Mouse (Mus musculus) E14TG2a.4 (cell line): ENCODE measurements around the gene Meltf.
"Not testable (repeated sequence)": the region's sequence is repeated elsewhere in the genome, so short reads cannot be mapped to it uniquely, and the experiment has no call there.

ENCODE experiments used
- H3K27me3 ChIP-seq: 2 replicates; pipeline ENCODE4 v1.6.1; 2014; ENCODE audit warnings: low read length, control low read depth; ENCODE audit not compliant: insufficient read depth
- H3K36me3 ChIP-seq: 2 replicates; pipeline ENCODE4 v1.6.1; 2014; ENCODE audit warnings: low read length, control low read depth; ENCODE audit not compliant: insufficient read depth
- H3K4me1 ChIP-seq: replicated peaks from 2 replicates; pipeline ENCODE4 v1.6.1; 2014; ENCODE audit warnings: low read depth, low read length, control low read depth
- H3K4me3 ChIP-seq: replicated peaks from 2 replicates; pipeline ENCODE4 v1.5.1; 2014; ENCODE audit warnings: mild to moderate bottlenecking, low read length
- H3K9me3 ChIP-seq: 2 replicates; pipeline ENCODE4 v1.6.1; 2014; ENCODE audit warnings: low read length, control low read depth
- CTCF ChIP-seq: conservative IDR thresholded peaks from 2 replicates; pipeline ENCODE4 v1.5.1; 2014; ENCODE audit warnings: low read length
- NANOG ChIP-seq: IDR thresholded peaks from 2 replicates; pipeline ENCODE4 v1.6.1; 2014; ENCODE audit warnings: borderline replicate concordance, low read length, mixed read lengths
- POU5F1 ChIP-seq: IDR thresholded peaks from 2 replicates; pipeline ENCODE4 v1.6.1; 2014; ENCODE audit warnings: low read length, borderline replicate concordance

Gene Meltf

GRCm38 (mm10) chr16:31945372-31945771, 66.8 kb downstream of the Meltf start:
- peaks cover 33% of the 10 kb centered on the region for H3K36me3 ChIP-seq
- H3K4me3 ChIP-seq, result 0 out of 2 replicates have a peak overlapping the region, but pooled peaks have one; percentile 72
- H3K27me3 ChIP-seq, result no peaks in the 10 kb centered on the region
- TF ChIP-seq POU5F1, result no peak
- no peak for TF ChIP-seq CTCF
- no peak for TF ChIP-seq NANOG
- H3K4me1 ChIP-seq, result peaks cover 67% of the 10 kb centered on the region
- H3K9me3 ChIP-seq, result no peaks in the 10 kb centered on the region

GRCm38 (mm10) chr16:31945986-31946385, 67.4 kb downstream of the Meltf start:
- H3K4me1 ChIP-seq, result peaks cover 65% of the 10 kb centered on the region
- H3K27me3 ChIP-seq, H3K4me3 ChIP-seq, H3K9me3 ChIP-seq: not testable (repeated sequence)
- peaks cover 39% of the 10 kb centered on the region for H3K36me3 ChIP-seq

- peaks cover 61% of the 10 kb centered on the region for H3K4me1 ChIP-seq
Observed at GRCm38 (mm10) chr16:31947333-31947732, 68.7 kb downstream of the Meltf start.

GRCm38 (mm10) chr16:31947901-31948316, 69.3 kb downstream of the Meltf start:
- Histone ChIP-seq H3K4me1 (peaks cover 64% of the 10 kb centered on the region), H3K9me3 (no peaks in the 10 kb centered on the region), H3K27me3 (no peaks in the 10 kb centered on the region), H3K4me3 (peak overlapping the region; percentile 99), H3K36me3 (peaks cover 56% of the 10 kb centered on the region)
- no peak for TF ChIP-seq CTCF
- TF ChIP-seq NANOG, result no peak
- no peak for TF ChIP-seq POU5F1

More at GRCm38 (mm10) chr16:31947333-31947732, 68.7 kb downstream of the Meltf start:
- no peak for TF ChIP-seq CTCF
- TF ChIP-seq NANOG, result no peak
- no peak for TF ChIP-seq POU5F1
- Histone ChIP-seq H3K36me3 (peaks cover 52% of the 10 kb centered on the region), H3K27me3 (no peaks in the 10 kb centered on the region), H3K4me3 (peak overlapping the region; percentile 99), H3K9me3 (no peaks in the 10 kb centered on the region)

GRCm38 (mm10) chr16:31948345-31948774, 69.8 kb downstream of the Meltf start, which contains the start of the genes 0610012G03Rik and Ncbp2:
0610012G03Rik (minus strand) TSS chr16:31948494.
Ncbp2 (plus strand) TSS chr16:31948513.
- Histone ChIP-seq H3K36me3 (peaks cover 61% of the 10 kb centered on the region), H3K27me3 (no peaks in the 10 kb centered on the region), H3K4me1 (peaks cover 64% of the 10 kb centered on the region), H3K9me3 (no peaks in the 10 kb centered on the region), H3K4me3 (peak within 1 kb of the TSS; percentile 99)
- TF ChIP-seq POU5F1, result no peak
- no peak for TF ChIP-seq CTCF
- TF ChIP-seq NANOG, result no peak
